Mouse (Mus musculus): ENCODE measurements at regions not wholly inside any gene's neighbourhood (a gene's known extent, or its start where the extent isn't known, plus 50 kb on each side); places are given as distances from the start of the nearest gene placed in this dataset.
"Not testable (repeated sequence)": the region's sequence is repeated elsewhere in the genome, so short reads cannot be mapped to it uniquely, and the experiment has no call there.

DNA sequence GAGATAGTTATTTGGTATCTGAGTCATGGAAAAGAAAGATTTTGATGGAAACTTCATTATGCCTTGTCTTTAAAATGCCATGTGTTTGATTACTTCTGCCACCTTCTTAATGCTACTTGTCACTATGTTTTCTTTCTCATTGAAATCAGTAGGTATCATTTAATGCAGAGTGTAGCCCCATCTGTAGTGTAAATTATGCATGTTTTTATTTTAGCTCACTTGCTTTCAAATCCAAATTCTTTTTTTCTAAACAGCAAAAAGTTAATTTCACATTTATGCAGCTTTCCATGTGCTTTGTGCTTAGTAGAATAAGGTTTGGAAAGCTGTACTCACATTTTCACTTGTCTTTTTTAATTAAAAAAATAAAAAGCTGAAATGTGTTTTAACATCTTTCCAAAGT, 748.0 kb upstream of the Epha7 start:
- no peak for ATAC-seq (ENCODE audit: poor library complexity, severe bottlenecking)

DNA sequence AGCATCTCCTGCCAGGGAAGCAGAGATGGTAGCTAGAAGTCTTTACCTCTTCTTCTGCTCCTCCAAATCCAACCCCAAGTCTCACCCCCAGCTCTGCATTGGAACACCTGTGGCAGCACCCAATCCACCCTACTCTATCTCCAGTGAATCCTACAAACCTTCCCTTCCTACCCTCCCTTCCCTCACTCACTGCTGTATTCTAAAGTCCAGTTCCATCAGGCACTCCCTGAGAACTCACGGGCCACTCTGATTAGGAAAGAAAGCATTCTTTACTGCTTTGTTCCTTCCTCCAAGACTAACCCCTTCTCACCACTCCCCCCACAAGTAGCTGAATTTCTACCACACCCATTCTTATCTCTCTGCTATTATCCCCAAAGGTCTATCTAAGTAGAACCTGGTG, 747.1 kb upstream of the Epha7 start:
- ATAC-seq (ENCODE audit: poor library complexity, severe bottlenecking), result no peak

DNA sequence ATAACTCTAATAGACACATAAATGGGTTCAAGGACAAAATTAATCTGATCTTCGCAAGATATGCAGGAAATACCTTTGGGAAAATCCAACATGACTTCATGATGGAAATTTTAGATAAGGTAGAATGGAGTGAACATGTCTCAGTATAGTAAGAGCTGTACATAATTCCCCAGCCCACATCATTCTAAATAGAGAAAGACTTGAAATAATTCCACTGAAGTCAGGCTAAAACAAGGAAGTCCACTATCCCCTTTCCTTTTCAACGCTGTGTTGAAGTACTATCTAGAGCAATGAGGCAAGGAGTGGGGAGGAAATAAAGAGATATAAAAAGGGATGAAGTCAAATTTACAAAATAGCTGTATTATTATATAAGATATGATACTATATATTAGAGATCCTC, 733.9 kb upstream of the Epha7 start:
- ATAC-seq (ENCODE audit: poor library complexity, severe bottlenecking), result no peak

DNA sequence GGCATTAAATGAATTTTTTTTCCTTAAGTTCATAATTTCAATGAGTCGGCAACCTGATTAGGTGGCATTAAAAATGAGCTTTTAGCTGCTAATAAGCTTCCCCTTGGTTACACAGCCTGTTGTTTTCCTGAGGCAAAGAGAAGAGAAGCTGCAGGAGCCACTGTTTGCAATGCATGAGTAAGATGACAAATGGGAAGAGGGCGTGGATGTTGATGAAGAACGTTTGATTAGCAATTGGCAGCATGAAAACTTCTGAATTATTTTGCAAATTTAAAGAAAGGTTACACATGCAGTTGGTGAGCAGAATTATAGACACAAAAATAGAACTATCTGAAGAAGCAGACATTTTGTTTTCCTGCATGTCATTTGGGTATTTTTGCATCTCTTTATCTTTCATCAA, 720.1 kb upstream of the Epha7 start:
- no peak for ATAC-seq (ENCODE audit: poor library complexity, severe bottlenecking)

DNA sequence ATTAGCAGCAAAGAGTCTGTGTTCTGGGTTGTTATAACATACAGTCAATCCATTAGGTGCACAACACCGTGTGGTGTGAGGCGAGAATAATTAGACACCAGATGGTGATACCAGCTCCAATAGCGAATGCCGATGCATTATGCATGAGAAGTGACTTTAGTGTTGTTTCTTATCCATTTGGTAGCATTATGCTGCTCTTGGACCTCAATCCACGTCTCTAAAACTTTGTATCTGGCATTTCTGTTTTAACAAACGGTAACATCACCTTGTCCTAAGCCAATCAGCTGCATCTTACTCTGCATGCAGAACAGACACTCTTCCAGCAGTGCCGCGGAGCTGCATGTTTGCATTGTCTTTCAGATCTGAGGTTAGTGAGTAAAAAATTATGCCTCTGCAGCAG, 669.8 kb upstream of the Epha7 start:
- no peak for ATAC-seq (ENCODE audit: poor library complexity, severe bottlenecking)

DNA sequence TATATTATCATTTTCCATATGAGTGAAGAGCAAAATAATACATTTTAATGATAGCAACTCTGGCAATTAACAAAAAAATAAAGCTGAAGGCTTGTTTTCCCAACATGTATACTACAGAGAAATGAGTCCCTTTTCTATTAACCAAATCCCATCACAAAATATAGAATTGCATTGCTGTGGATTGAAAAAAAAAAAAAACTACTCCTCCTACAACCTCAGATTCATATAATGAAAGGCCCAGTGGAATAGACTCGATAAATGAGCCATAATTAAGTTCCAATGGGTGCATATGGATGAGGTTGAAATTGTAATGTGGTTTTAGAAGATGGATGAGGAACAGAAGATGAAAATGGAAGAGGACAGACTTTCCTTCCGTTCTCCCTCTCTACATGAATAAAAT, 657.8 kb upstream of the Epha7 start:
- no peak for ATAC-seq (ENCODE audit: poor library complexity, severe bottlenecking)

DNA sequence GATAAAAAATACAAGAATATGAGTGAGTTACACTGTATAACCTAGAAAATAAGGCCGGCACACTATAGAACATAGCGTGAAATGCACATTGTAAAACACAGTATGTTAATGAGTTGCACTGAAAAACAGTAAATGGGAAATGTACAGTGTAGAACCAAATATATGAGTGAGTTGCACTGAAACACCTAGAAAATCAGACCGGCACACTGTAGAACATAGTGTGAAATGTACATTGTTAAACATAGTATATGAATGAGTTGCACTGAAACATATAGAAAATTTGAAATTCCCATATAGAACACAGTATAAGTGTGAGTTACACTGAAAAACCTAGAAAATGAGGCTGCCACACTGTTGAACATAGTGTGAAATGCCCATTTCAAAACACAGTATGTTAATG, 636.2 kb upstream of the Epha7 start:
- ATAC-seq (ENCODE audit: poor library complexity, severe bottlenecking), result peak; percentile 100

DNA sequence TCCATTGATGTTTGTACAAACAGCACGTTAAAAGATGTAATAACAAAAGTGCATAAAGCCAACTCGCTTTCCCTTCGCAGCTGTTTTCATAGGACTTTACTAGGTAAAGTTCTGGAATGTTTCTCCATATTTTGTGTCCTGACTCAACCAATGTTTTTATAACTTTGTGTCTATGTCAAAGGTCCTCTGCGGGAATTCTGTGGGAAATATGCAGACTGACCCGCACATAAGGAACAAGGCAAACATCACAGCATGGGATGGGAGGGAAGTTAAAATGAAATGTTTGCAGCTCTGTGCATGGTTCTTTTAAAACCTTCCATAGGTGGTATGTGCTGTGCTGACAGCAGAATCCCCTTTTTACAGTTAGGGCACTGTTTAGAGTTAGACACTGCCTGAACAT, 622.1 kb upstream of the Epha7 start:
- ATAC-seq (ENCODE audit: poor library complexity, severe bottlenecking), result no peak

DNA sequence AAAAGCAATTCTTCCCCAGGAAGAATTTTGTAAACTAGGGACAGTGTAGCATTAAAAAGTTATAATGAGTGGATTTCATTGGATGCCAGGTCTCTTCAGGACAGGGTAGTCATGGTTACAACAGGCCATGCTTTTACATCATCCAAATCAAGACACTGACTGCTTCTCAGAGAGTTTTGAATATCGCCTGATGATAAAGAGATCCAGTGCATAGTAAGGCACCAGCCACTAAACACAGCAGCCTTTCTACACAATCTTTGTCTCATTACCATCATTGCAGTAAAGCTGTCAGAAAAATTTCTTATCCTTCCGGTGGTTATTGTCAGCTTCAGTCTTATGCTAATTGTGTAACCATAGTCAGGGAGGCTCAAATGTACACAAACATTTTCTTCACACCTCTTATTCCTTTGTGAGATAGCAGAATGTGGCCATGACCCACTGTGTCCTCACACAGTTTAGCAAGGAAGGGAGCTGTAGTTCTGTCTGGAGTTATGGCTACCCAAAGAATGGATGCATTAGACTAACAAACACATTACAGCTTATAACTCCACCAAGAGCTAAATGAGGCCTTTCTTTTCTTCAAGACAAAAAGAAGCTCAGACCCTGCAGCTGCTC, 585.2 kb upstream of the Epha7 start:
- no peak for ATAC-seq (ENCODE audit: poor library complexity, severe bottlenecking)

DNA sequence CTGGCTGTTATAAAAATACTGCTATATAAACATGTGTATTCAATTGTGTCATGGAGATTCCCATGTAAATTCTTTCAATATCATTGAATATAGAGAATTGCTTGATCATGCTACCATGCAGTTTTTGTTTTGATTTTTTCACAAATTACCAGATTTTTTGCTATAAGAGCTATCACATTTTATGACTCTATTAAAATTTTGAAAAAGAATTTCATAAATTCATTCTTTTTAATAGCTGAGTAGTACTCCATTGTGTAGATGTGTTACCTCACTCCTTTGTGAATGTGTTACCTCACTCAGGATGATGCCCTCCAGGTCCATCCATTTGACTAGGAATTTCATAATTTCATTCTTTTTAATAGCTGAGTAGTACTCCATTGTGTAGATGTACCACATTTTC, 577.4 kb upstream of the Epha7 start:
- ATAC-seq (ENCODE audit: poor library complexity, severe bottlenecking), result not testable (repeated sequence)

DNA sequence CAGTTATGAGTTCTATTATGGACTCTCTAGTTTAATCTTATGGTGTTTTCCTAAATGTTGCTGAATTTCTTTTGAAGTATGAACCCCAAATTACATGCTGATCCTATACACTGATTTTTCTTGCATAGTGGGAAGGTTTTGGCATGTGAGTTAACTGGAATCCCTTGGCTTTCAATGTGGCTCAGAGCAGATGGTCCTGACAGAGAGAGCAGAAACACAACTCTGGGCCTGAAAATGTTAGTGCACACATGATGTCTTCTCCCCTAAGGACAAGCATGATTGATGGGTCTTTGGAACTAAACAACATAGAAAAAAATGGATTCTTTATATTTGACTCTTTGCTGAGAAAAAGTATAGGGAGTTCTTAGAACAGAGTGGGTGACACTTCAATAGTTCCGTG, 570.7 kb upstream of the Epha7 start:
- no peak for ATAC-seq (ENCODE audit: poor library complexity, severe bottlenecking)

Data from megakaryocyte, adult 5-6 weeks (primary cell).